ENCODE assay signal across 8 mouse cellular contexts in genomic region chr11:29547752-29548503, GRCm38 (mm10). TPM values are rescaled to one million over a fixed set of nuclear protein-coding genes. Genes with fewer than 3 reads are reported as not detected.
A peak's percentile ranks its signal among the peaks of the same experiment; 100 is the strongest.
DNase-seq lines count a peak whose midpoint lies in the region; ATAC-seq and TF ChIP-seq lines count a peak whose summit lies in the region.

Clhc1 (plus strand) TSS chr11:29547950.
Rps27a (minus strand) TSS chr11:29548109.

- peak within 1 kb of the TSS; percentile 91 for H3K27ac ChIP-seq in CH12.LX (ENCODE audit: insufficient read depth, low read depth)
- peak within 1 kb of the TSS; percentile 50 for H3K27ac ChIP-seq in forebrain, embryonic 11.5 days (ENCODE audit: low read depth, low read length)
- H3K27ac ChIP-seq in heart, embryonic 16.5 days (ENCODE audit: low read length), result peak within 1 kb of the TSS; percentile 87
- H3K27ac ChIP-seq in liver, embryonic 15.5 days (replicated peaks), result peak within 1 kb of the TSS; percentile 88
- H3K27ac ChIP-seq in neural tube, embryonic 12.5 days, result 0 out of 2 replicates have a peak within 1 kb of the TSS, but pooled peaks have one; percentile 42

- under 1% methylated on average over 46 of the region's 46 CpGs for WGBS in forebrain, embryonic 11.5 days
- WGBS in heart, embryonic 16.5 days, result under 1% methylated on average over 46 of the region's 46 CpGs
- under 1% methylated on average over 46 of the region's 46 CpGs for WGBS in liver, embryonic 15.5 days (ENCODE audit: insufficient replicate concordance)
- WGBS in neural tube, embryonic 12.5 days, result under 1% methylated on average over 46 of the region's 46 CpGs

- in situ Hi-C loops in CH12.LX (cut with MboI; ENCODE audit: low pct_ligation_motif_present, low pct_unique_long_range_greater_than_20kb, low sequenced_read_pairs), result loop anchor here (5.0 to 25.0 kb wide), 3 partner anchors 144 to 337 kb away; partner anchors contain the start of gene Rtn4

- TF ChIP-seq CTCF in CH12.LX (conservative IDR thresholded peaks at IDR 0.05 in 1 of 2, IDR thresholded peaks at IDR 0.05 in 1 of 2; ENCODE audit: low read depth in 2 of 2, low read length in 2 of 2), result peak in 1 of 2 experiments; percentile 0; a peak in 1 of 4 replicates

- peaks cover 4 to 45% of the 10 kb centered on the region in 2 experiments; a peak in 3 of 4 replicates for H3K4me1 ChIP-seq in CH12.LX (ENCODE audit: control insufficient read depth in 1 of 2, insufficient read depth in 2 of 2)
- H3K4me1 ChIP-seq in forebrain, embryonic 11.5 days (replicated peaks; ENCODE audit: control insufficient read depth, insufficient read depth, low read length), result peaks cover 3% of the 10 kb centered on the region; the same call in 1 of the 2 replicates
- H3K4me1 ChIP-seq in heart, embryonic 16.5 days (ENCODE audit: control insufficient read depth, insufficient read depth, low read length), result peaks cover 12% of the 10 kb centered on the region
- H3K4me1 ChIP-seq in liver, embryonic 15.5 days (replicated peaks), result peaks cover 20% of the 10 kb centered on the region
- H3K4me1 ChIP-seq in neural tube, embryonic 12.5 days, result peaks cover 14% of the 10 kb centered on the region

- peaks cover 35% of the 10 kb centered on the region for H3K79me2 ChIP-seq in CH12.LX (replicated peaks; ENCODE audit: control insufficient read depth, extremely low read depth, insufficient read depth, poor library complexity, severe bottlenecking)

- H3K9ac ChIP-seq in CH12.LX (ENCODE audit: insufficient read depth, low read depth), result peak within 1 kb of the TSS; percentile 98
- H3K9ac ChIP-seq in forebrain, embryonic 11.5 days (ENCODE audit: low read length), result peak within 1 kb of the TSS; percentile 94
- peak within 1 kb of the TSS; percentile 93 for H3K9ac ChIP-seq in heart, embryonic 16.5 days (ENCODE audit: low read length)
- peak within 1 kb of the TSS; percentile 81 for H3K9ac ChIP-seq in liver, embryonic 15.5 days
- H3K9ac ChIP-seq in neural tube, embryonic 12.5 days, result peak within 1 kb of the TSS; percentile 76

- peaks cover 25 to 34% of the 10 kb centered on the region in 2 experiments for H3K36me3 ChIP-seq in CH12.LX (replicated peaks in 1 of 2; ENCODE audit: control insufficient read depth in 1 of 2, insufficient read depth in 1 of 2, low read length in 1 of 2)
- peaks cover 5% of the 10 kb centered on the region; the same call in 1 of the 2 replicates for H3K36me3 ChIP-seq in forebrain, embryonic 11.5 days (ENCODE audit: control insufficient read depth, insufficient read depth, low read length)
- H3K36me3 ChIP-seq in heart, embryonic 16.5 days (ENCODE audit: control insufficient read depth, insufficient read depth), result peaks cover 20% of the 10 kb centered on the region
- H3K36me3 ChIP-seq in liver, embryonic 15.5 days (replicated peaks), result peaks cover 37% of the 10 kb centered on the region
- peaks cover 29% of the 10 kb centered on the region for H3K36me3 ChIP-seq in neural tube, embryonic 12.5 days

- H3K4me3 ChIP-seq in CH12.LX (replicated peaks in 1 of 3; ENCODE audit: low read depth in 2 of 3, low read length in 2 of 3, poor library complexity in 1 of 3), result peak within 1 kb of the TSS; percentile 73 to 91 (median 81)
- peak within 1 kb of the TSS; percentile 64 for H3K4me3 ChIP-seq in forebrain, embryonic 11.5 days (ENCODE audit: low read depth, low read length)
- H3K4me3 ChIP-seq in heart, embryonic 16.5 days (ENCODE audit: low read length), result peak within 1 kb of the TSS; percentile 90
- peak within 1 kb of the TSS; percentile 84 for H3K4me3 ChIP-seq in liver, embryonic 15.5 days (replicated peaks)
- peak within 1 kb of the TSS; percentile 63 for H3K4me3 ChIP-seq in neural tube, embryonic 12.5 days

- no peak for TF ChIP-seq EP300 in CH12.LX (IDR thresholded peaks at IDR 0.05; ENCODE audit: low read length)

- peak; percentile 98 for ATAC-seq in forebrain, embryonic 11.5 days (replicated peaks; ENCODE audit: low FRiP score)
- peak; percentile 95 for ATAC-seq in heart, embryonic 16.5 days (replicated peaks; ENCODE audit: extremely low read depth, insufficient read depth, low FRiP score)
- peak; percentile 97 for ATAC-seq in liver, embryonic 15.5 days (ENCODE audit: insufficient read depth)
- ATAC-seq in neural tube, embryonic 12.5 days (ENCODE audit: low FRiP score, low read depth), result peak; percentile 98

- peak; percentile 95 for TF ChIP-seq POLR2A in CH12.LX (IDR thresholded peaks at IDR 0.05; ENCODE audit: low read depth, low read length)

- TF ChIP-seq RAD21 in CH12.LX (IDR thresholded peaks at IDR 0.05; ENCODE audit: low read depth, low read length), result no peak

- peak within 1 kb of the TSS; percentile 100 for H3K4me2 ChIP-seq in CH12.LX (ENCODE audit: insufficient read depth, low read depth, poor library complexity, severe bottlenecking)
- H3K4me2 ChIP-seq in forebrain, embryonic 11.5 days (ENCODE audit: low read depth, low read length, severe bottlenecking), result peak within 1 kb of the TSS; percentile 58
- peak within 1 kb of the TSS; percentile 86 for H3K4me2 ChIP-seq in heart, embryonic 16.5 days (ENCODE audit: low read depth, low read length)
- peak within 1 kb of the TSS; percentile 78 for H3K4me2 ChIP-seq in liver, embryonic 15.5 days
- peak within 1 kb of the TSS; percentile 71 for H3K4me2 ChIP-seq in neural tube, embryonic 12.5 days (replicated peaks)

- no peaks in the 10 kb centered on the region for H3K9me3 ChIP-seq in CH12.LX (replicated peaks; ENCODE audit: low read length)
- no peaks in the 10 kb centered on the region for H3K9me3 ChIP-seq in forebrain, embryonic 11.5 days (ENCODE audit: control insufficient read depth, low read length)
- no peaks in the 10 kb centered on the region for H3K9me3 ChIP-seq in heart, embryonic 16.5 days (replicated peaks; ENCODE audit: control insufficient read depth, low read length)
- no peaks in the 10 kb centered on the region for H3K9me3 ChIP-seq in liver, embryonic 15.5 days (replicated peaks)
- H3K9me3 ChIP-seq in neural tube, embryonic 12.5 days, result no peaks in the 10 kb centered on the region

- dilution Hi-C loops in CH12.LX (cut with MboI; ENCODE audit: extremely low pct_ligation_motif_present, extremely low pct_unique_long_range_greater_than_20kb, low sequenced_read_pairs), result no loop called here

- no peaks in the 10 kb centered on the region for H3K27me3 ChIP-seq in CH12.LX (replicated peaks)
- H3K27me3 ChIP-seq in forebrain, embryonic 11.5 days (ENCODE audit: control insufficient read depth, insufficient read depth, low read length), result no peaks in the 10 kb centered on the region
- H3K27me3 ChIP-seq in heart, embryonic 16.5 days (ENCODE audit: control insufficient read depth, insufficient read depth, low read length), result no peaks in the 10 kb centered on the region
- no peaks in the 10 kb centered on the region for H3K27me3 ChIP-seq in liver, embryonic 15.5 days
- H3K27me3 ChIP-seq in neural tube, embryonic 12.5 days (replicated peaks), result no peaks in the 10 kb centered on the region

- peak; percentile 97 for DNase-seq in CH12.LX (ENCODE audit: extremely low read depth)
- peak; percentile 88 for DNase-seq in c-Kit-positive CD71-positive TER-119-negative erythroid progenitor cells, embryonic 14.5 days (ENCODE audit: low read depth)
- peak; percentile 94 for DNase-seq in forebrain, embryonic 11.5 days (ENCODE audit: low spot score)
- DNase-seq in kidney, postnatal 36 days, result peak; percentile 92 to 98
- DNase-seq in telencephalon, adult 2 months (ENCODE audit: low read depth, low spot score), result peak; percentile 95

TF ChIP-seq in CH12.LX, 34 proteins besides CTCF, POLR2A, EP300 and RAD21 (continues in another document):
- TF ChIP-seq RCOR1 (conservative IDR thresholded peaks at IDR 0.05; ENCODE audit: low read depth, low read length) (0 out of 2 replicates have a peak, but pooled peaks have one; percentile 29), ZNF384 (IDR thresholded peaks at IDR 0.05; ENCODE audit: low read depth, low read length) (no peak), MAX (IDR thresholded peaks at IDR 0.05; ENCODE audit: low read length) (peak; percentile 100), MXI1 (IDR thresholded peaks at IDR 0.05; ENCODE audit: low read depth, low read length) (0 out of 2 replicates have a peak, but pooled peaks have one; percentile 5), ETS1 (conservative IDR thresholded peaks at IDR 0.05; ENCODE audit: low read depth, low read length) (peak; percentile 39), JUND (conservative IDR thresholded peaks at IDR 0.05; ENCODE audit: low read depth, low read length) (no peak; the same call in 1 of the 2 replicates), ZC3H11A (IDR thresholded peaks at IDR 0.05; ENCODE audit: low read depth, low read length) (no peak), POLR2AphosphoS2 (IDR thresholded peaks at IDR 0.05; ENCODE audit: low read depth, low read length) (peak; percentile 95), SIN3A (IDR thresholded peaks at IDR 0.05; ENCODE audit: low read length) (peak; percentile 69; the same call in 1 of the 2 replicates), MAZ (IDR thresholded peaks at IDR 0.05; ENCODE audit: low read depth, low read length) (no peak; the same call in 1 of the 2 replicates), NRF1 (IDR thresholded peaks at IDR 0.05; ENCODE audit: low read depth, low read length) (no peak; the same call in 1 of the 2 replicates), IRF4 (IDR thresholded peaks at IDR 0.05; ENCODE audit: low read depth, low read length) (peak; percentile 47), SMC3 (IDR thresholded peaks at IDR 0.05; ENCODE audit: low read depth, low read length) (no peak), ZKSCAN1 (IDR thresholded peaks at IDR 0.05; ENCODE audit: borderline replicate concordance, low read depth, low read length) (no peak), ELF1 (IDR thresholded peaks at IDR 0.05; ENCODE audit: low read depth, low read length) (peak; percentile 88)

RNA-seq across cellular contexts. Expression of gene Clhc1, which starts in this region (rescaled TPM):
- total RNA-seq in CH12.LX (2012; rRNA removed) (2.6 and 3.9 TPM in 2 replicates), CH12.LX (2014; rRNA removed) (6.5 and 7.4 TPM in 2 replicates)
- polyA plus RNA-seq in CH12.LX (2012; ENCODE audit: insufficient read length, low read depth), result 6.1 and 6.3 TPM in 2 replicates
- polyA plus RNA-seq in forebrain, embryonic 11.5 days (2014; fragmentation: Nextera tagmentation; extraction: Ambion mirVana), result 0.20 and 0.48 TPM in 2 replicates
- 0.14 and 0.20 TPM in 2 replicates for polyA plus RNA-seq in heart, embryonic 16.5 days (2015; fragmentation: Nextera tagmentation; extraction: Ambion mirVana)
- 0.08 TPM in 1 of 2 replicates, not detected in the other for polyA plus RNA-seq in liver, embryonic 15.5 days (2015; fragmentation: Nextera tagmentation; extraction: Ambion mirVana)
- 0.15 and 0.29 TPM in 2 replicates for polyA plus RNA-seq in neural tube, embryonic 12.5 days (2016; fragmentation: Nextera tagmentation; extraction: Ambion mirVana)

RNA-seq across cellular contexts. Expression of gene Rps27a, which starts in this region (rescaled TPM):
- total RNA-seq in CH12.LX (2012; rRNA removed) (2,653 and 2,733 TPM in 2 replicates), CH12.LX (2014; rRNA removed) (3,767 and 3,966 TPM in 2 replicates)
- polyA plus RNA-seq in CH12.LX (2012; ENCODE audit: insufficient read length, low read depth), result 2,447 and 2,619 TPM in 2 replicates
- polyA plus RNA-seq in forebrain, embryonic 11.5 days (2014; fragmentation: Nextera tagmentation; extraction: Ambion mirVana), result 898 and 939 TPM in 2 replicates
- 510 and 562 TPM in 2 replicates for polyA plus RNA-seq in heart, embryonic 16.5 days (2015; fragmentation: Nextera tagmentation; extraction: Ambion mirVana)
- polyA plus RNA-seq in liver, embryonic 15.5 days (2015; fragmentation: Nextera tagmentation; extraction: Ambion mirVana), result 525 and 582 TPM in 2 replicates
- 749 and 764 TPM in 2 replicates for polyA plus RNA-seq in neural tube, embryonic 12.5 days (2016; fragmentation: Nextera tagmentation; extraction: Ambion mirVana)

Comparison
In these comparisons a context has a peak if more than half of its experiments do, and no peak if none do; other contexts are left out.
1. Peak in every context shown above with its lines: DNase-seq, ATAC-seq, H3K4me3 ChIP-seq and H3K27ac ChIP-seq.